Mouse (Mus musculus) hindbrain, embryonic 15.5 days (tissue): ENCODE measurements around the gene Camp. TPM values are rescaled to one million over a fixed set of nuclear protein-coding genes. Genes with fewer than 3 reads are reported as not detected.

Source experiments
- ATAC-seq: fragments of 200-750 bp; cut with Nextera tagmentation; 2 replicates; pipeline ENCODE4 v1.8.0; 2017; ENCODE audit warnings: low read depth, moderate number of reproducible peaks, moderate TSS enrichment; ENCODE audit not compliant: low FRiP score
- H3K27ac ChIP-seq: fragments of 300-500 bp; sonication (generic); replicated peaks from 2 replicates; pipeline ENCODE4 v1.5.1; 2015; ENCODE audit warnings: mild to moderate bottlenecking, inconsistent platforms
- H3K27me3 ChIP-seq: fragments of 300-500 bp; sonication (generic); 2 replicates; pipeline ENCODE4 v1.6.1; 2015; ENCODE audit warnings: control low read depth, inconsistent platforms
- H3K36me3 ChIP-seq: fragments of 300-500 bp; sonication (generic); 2 replicates; pipeline ENCODE4 v1.6.1; 2015; ENCODE audit warnings: control low read depth, inconsistent platforms
- H3K4me1 ChIP-seq: fragments of 300-500 bp; sonication (generic); replicated peaks from 2 replicates; pipeline ENCODE4 v1.6.1; 2015; ENCODE audit warnings: control low read depth, inconsistent platforms
- H3K4me2 ChIP-seq: fragments of 300-500 bp; sonication (generic); 2 replicates; pipeline ENCODE4 v1.6.1; 2015; ENCODE audit warnings: moderate library complexity, mild to moderate bottlenecking, inconsistent platforms
- H3K4me3 ChIP-seq: fragments of 300-500 bp; sonication (generic); 2 replicates; pipeline ENCODE4 v1.5.1; 2015; ENCODE audit warnings: mild to moderate bottlenecking, inconsistent platforms
- H3K9ac ChIP-seq: fragments of 300-500 bp; sonication (generic); 2 replicates; pipeline ENCODE4 v1.6.1; 2015; ENCODE audit warnings: inconsistent platforms
- H3K9me3 ChIP-seq: fragments of 300-500 bp; sonication (generic); 2 replicates; pipeline ENCODE4 v1.6.1; 2016; ENCODE audit warnings: control low read depth, inconsistent platforms
- WGBS: fragments of 180-500 bp; shearing (Covaris S2); methylation state at CpG from one replicate; pipeline ENCODE4 v1.1.7; 2015; 5-methylcytosine and 5-hydroxymethylcytosine counted together
- polyA plus RNA-seq: library from polyadenylated mRNA; unstranded; fragments of >200 nt; fragmentation: Nextera tagmentation; extraction: Ambion mirVana; gene quantifications from 2 replicates; pipeline ENCODE4 v1.2.1, GENCODE M21; 2015

Camp gene
- 0.51 and 0.75 TPM in 2 replicates for polyA plus RNA-seq

DNA sequence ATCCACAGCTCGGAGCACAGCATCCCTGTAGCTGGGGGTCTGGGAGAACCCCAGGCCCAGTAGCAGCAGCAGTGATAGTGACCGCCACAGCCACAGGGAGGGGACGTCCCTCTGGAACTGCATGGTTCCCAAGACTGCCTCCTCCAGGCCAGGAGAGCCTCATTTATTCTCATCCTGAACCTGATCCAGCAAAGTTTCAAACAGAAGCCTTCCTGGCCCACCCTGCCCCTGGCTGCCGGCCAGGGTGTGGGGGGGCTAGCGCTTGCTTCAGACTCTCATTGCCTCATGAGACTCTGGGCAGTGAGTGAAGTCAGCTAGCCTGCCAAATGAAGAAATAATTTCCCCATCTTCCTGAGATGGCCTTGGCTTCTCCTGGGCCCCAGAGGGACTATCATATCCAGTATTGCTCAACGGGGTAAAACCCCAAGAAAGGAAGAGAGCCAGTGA is at the start of gene Camp:
Gene Camp (minus strand): TSS at position 306 of the 447 bp plus-strand sequence.
- Histone ChIP-seq H3K4me1 (0 out of 2 replicates have a peak, but pooled peaks cover 3% of the 10 kb centered on the region), H3K27ac (no peak within 1 kb of the TSS), H3K27me3 (no peaks in the 10 kb centered on the region), H3K4me3 (no peak within 1 kb of the TSS), H3K9ac (no peak within 1 kb of the TSS), H3K4me2 (no peak within 1 kb of the TSS), H3K9me3 (no peaks in the 10 kb centered on the region), H3K36me3 (peaks cover 1% of the 10 kb centered on the region; the same call in 1 of the 2 replicates)
- peak; percentile 30; the same call in 1 of the 2 replicates for ATAC-seq
- 72% methylated on average over 6 of the region's 6 CpGs for WGBS

DNA sequence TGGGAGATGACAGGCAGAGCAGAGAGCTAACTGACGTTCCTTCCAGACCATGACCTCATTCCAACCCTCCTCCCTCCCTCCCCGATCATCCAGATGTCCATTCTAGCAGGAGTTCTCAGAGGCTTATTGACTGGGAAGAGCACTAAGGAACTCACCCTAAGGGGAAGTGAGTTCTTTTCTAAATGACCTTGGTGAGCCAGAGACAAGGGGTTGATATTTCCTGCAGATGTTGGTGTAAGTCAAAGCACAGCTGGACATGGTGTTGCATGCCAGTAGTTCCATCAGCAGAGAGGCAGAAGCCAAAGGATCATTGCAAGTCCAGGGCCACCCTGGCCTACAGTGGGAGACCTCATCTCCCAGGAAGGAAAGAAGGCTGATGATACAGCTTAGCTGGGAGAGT is 48.6 kb upstream of the Camp start:
- no peak for ATAC-seq
- no peaks in the 10 kb centered on the region for H3K27me3 ChIP-seq
- 52% methylated on average over 2 of the region's 2 CpGs for WGBS
- no peaks in the 10 kb centered on the region; the same call in 1 of the 2 replicates for H3K4me1 ChIP-seq
- no peak overlapping the region for H3K4me3 ChIP-seq
- H3K27ac ChIP-seq, result no peak overlapping the region
- H3K9me3 ChIP-seq, result no peaks in the 10 kb centered on the region
- no peak overlapping the region for H3K4me2 ChIP-seq
- H3K36me3 ChIP-seq, result no peaks in the 10 kb centered on the region
- no peak overlapping the region for H3K9ac ChIP-seq

DNA sequence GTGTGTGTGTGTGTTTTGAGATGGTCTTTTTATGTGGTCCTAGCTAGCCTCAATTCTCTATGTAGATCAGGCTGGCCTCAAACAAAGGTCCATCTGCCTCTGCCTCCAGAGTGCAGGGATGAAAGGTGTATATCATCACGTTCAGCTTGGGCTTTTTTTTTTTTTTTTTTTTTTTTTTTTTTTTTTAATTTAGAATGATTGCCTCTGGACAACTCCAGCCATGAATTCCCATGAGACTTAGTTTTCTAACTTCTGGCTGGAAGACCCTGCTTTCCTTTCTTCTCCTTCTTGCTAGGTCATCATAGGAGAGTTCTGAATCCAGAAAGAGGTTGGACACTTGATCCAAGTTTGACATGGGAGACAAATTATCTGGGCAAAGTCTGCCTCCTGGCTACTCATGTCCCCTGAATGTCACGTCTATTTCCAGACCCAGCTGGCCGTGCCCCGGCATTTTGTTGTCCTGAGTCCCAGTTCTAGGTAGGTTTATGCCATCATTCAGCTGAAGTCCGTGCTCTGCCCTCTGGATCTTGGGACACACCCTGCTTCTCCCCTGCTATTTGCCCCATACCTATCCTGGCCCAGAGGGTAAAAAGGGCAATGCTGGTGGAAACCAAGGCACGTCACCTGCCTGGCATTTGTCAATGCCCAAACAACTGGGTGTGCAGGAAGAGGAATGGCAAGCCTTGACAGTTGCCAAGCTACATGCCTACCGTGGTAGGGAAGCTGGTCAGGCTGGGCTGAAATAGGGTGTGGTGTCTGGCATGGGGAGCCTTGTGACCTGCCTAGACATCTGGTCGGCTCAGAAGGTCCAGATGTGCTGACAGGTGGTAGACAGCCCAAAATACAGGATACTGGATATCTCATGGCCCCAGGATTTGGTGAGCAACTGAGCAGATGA is 47.1 kb upstream of the Camp start:
- Histone ChIP-seq H3K27ac (no peak overlapping the region), H3K36me3 (peaks cover 9% of the 10 kb centered on the region; the same call in 1 of the 2 replicates), H3K4me1 (no peaks in the 10 kb centered on the region; the same call in 1 of the 2 replicates), H3K27me3 (no peaks in the 10 kb centered on the region), H3K9me3 (no peaks in the 10 kb centered on the region), H3K4me2 (no peak overlapping the region), H3K9ac (no peak overlapping the region), H3K4me3 (no peak overlapping the region)
- WGBS, result 89% methylated on average over 8 of the region's 8 CpGs
- ATAC-seq, result no peak

DNA sequence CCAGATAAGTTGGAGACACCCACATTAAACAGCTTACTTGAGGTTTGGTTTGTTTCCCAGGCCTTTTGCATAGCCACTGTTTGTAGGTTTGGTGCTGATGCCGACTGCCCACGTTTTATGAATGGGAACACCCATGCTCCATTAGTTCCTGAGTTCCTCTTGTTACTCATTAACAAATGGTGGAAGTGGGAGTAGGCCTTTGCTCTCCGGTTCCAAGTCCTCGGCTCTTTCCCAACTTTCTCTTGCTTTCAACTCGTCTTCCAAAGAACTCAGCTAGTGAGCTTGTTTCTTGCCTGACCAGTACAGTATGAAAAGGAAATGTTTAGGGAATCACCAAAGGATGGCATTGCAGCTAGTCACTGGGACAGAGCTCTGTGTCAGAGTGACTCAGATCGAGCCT is 46.2 kb upstream of the Camp start:
- Histone ChIP-seq H3K4me3 (no peak overlapping the region), H3K27ac (no peak overlapping the region), H3K4me1 (no peaks in the 10 kb centered on the region; the same call in 1 of the 2 replicates), H3K36me3 (peaks cover 16% of the 10 kb centered on the region), H3K4me2 (no peak overlapping the region), H3K9me3 (no peaks in the 10 kb centered on the region), H3K9ac (no peak overlapping the region), H3K27me3 (no peaks in the 10 kb centered on the region)
- ATAC-seq, result no peak
- 64% methylated on average over 6 of the region's 6 CpGs for whole genome bisulfite sequencing

DNA sequence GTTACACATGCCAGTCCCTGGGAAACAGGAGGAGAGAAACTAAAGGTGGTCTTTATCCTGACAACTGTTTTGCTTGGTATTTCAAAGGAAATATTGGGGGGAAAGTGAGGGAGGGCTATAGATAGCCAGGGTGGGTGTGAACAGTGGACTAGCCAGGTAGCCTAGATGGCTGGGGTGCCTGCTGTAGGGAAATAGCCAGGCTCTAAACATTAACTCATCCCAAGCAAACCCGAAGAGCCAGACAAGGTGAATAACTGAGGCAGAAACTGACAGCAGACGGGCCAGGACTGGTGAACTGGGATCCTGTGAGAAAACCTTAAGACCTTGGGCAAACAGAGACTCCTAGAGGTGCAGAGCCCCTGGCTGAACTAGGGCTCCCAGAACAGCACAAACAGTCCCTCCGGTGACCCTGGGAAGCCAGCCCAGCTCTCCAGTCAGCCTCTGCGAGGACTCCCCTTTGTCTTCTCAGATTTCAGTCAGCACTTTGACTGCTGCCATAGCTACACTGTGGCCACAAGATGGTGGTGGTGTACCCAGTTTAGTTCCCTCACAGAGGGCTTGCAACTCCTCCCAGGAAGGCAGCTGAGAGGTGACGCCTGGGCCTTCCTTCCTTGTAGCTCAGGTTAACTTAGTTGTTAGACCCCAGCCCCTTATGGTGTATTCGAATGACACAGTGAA is 45.1 kb upstream of the Camp start:
- Histone ChIP-seq H3K4me2 (no peak overlapping the region), H3K27me3 (no peaks in the 10 kb centered on the region), H3K4me1 (no peaks in the 10 kb centered on the region; the same call in 1 of the 2 replicates), H3K9me3 (no peaks in the 10 kb centered on the region), H3K27ac (peak overlapping the region; percentile 64), H3K9ac (no peak overlapping the region), H3K4me3 (no peak overlapping the region), H3K36me3 (peaks cover 25% of the 10 kb centered on the region)
- WGBS, result 31% methylated on average over 6 of the region's 6 CpGs
- ATAC-seq, result peak; percentile 86

DNA sequence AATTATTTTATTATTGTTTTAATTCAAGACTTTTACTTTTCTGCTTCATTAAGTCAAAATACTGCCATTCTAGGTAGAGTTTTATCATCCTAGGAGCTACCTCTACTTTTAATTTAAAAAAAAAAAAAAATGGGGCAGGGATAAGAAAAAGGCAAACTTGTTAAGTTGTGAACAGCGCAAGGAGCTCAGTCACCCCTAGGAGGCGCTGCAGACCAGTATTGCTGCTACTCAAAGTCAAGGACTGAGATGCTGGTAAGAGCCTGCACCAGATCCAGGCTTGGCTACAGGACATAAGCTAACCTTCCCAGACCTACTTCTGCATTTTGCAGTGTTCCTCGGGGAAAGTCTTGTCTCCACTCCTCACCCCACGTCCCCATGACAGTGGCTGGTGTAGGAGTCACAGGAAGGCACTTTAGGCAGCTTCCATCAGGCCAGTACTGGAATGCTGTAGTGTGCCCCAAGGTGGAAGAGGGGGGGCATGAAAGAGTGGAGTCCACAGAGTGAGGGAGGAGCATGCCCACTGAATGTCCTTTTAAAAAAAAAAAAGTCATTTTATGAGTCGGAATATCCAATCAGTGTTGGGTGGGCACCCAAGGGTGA is 43.3 kb upstream of the Camp start:
- 66% methylated on average over 5 of the region's 5 CpGs for WGBS
- H3K9me3 ChIP-seq, result no peaks in the 10 kb centered on the region
- no peak overlapping the region for H3K4me2 ChIP-seq
- H3K9ac ChIP-seq, result no peak overlapping the region
- no peaks in the 10 kb centered on the region for H3K27me3 ChIP-seq
- no peak overlapping the region for H3K27ac ChIP-seq
- peaks cover 40% of the 10 kb centered on the region for H3K36me3 ChIP-seq
- H3K4me1 ChIP-seq, result no peaks in the 10 kb centered on the region; the same call in 1 of the 2 replicates
- ATAC-seq, result no peak
- no peak overlapping the region for H3K4me3 ChIP-seq

DNA sequence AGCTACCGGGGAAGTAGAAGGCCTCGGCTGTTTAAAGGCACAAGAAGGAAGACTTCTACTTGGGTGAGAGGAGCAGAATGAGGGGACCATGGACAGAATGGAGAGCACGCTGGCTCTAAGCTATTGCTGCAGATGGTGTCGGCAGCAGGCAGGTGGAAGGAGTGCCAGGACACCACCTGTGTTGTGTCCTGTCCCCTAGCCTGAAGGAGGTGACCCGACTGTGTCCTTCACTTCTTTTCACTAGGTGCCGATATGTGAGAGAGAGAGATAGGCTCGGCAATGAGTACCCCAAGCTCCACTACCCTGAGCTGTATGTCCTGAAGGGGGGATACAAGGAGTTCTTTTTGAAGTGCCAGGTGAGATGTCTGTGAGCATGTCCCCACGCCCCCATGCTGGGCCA is 42.1 kb upstream of the Camp start:
- no peak overlapping the region for H3K4me3 ChIP-seq
- WGBS, result 89% methylated on average over 8 of the region's 8 CpGs
- no peak for ATAC-seq

DNA sequence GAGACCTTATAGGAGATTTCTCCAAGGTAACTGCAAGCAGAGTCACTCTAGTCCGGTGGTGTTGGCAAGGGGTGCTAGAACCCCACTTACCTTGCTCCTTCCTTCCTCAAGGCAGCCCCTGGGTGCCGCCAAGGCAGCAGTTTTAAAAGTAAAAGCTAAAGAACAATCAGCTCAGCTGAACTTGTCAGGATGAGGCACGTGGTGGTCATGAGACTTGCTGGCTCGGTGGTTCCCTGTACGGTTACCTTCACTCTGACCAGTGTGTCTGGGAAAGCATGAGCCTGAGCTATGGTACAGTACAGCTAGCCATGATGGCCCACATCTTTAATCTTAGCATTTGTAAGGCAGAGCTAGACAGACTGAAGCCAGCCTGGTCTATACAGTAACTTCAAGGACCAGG is 37.9 kb upstream of the Camp start:
- H3K9ac ChIP-seq, result no peak overlapping the region
- no peaks in the 10 kb centered on the region for H3K9me3 ChIP-seq
- ATAC-seq, result no peak
- no peaks in the 10 kb centered on the region for H3K27me3 ChIP-seq
- peaks cover 78% of the 10 kb centered on the region for H3K36me3 ChIP-seq
- H3K4me2 ChIP-seq, result no peak overlapping the region
- WGBS, result 91% methylated on average over 5 of the region's 5 CpGs
- H3K4me3 ChIP-seq, result no peak overlapping the region
- no peaks in the 10 kb centered on the region for H3K4me1 ChIP-seq
- H3K27ac ChIP-seq, result no peak overlapping the region

More for the DNA sequence above, 42.1 kb upstream of the Camp start:
- Histone ChIP-seq H3K4me2 (no peak overlapping the region), H3K27me3 (no peaks in the 10 kb centered on the region), H3K9ac (no peak overlapping the region), H3K27ac (no peak overlapping the region), H3K4me1 (no peaks in the 10 kb centered on the region; the same call in 1 of the 2 replicates), H3K9me3 (no peaks in the 10 kb centered on the region), H3K36me3 (peaks cover 51% of the 10 kb centered on the region)

DNA sequence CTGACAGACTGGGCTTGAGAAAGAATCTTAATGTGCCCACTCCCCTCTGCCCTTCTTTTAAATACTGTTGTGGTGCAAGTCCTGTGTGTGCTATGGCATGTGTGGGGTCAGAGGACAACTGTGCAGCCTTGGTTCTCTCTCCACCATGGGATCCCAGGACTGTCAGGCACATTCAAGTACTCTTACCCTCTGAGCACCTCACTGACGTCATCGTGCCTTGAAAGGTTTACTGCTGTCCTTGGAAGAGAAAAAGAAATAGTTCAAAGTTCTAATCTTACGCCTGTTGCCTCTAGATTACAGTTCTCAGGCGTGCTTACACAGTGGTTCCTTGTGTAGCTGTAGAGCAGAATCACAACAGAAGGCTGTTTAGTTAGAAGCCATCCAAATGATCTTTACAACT is 36.8 kb upstream of the Camp start:
- WGBS, result 89% methylated on average over 4 of the region's 4 CpGs
- Histone ChIP-seq H3K9ac (no peak overlapping the region), H3K9me3 (no peaks in the 10 kb centered on the region), H3K4me1 (no peaks in the 10 kb centered on the region), H3K27ac (no peak overlapping the region), H3K36me3 (peaks cover 78% of the 10 kb centered on the region), H3K4me3 (no peak overlapping the region), H3K27me3 (no peaks in the 10 kb centered on the region), H3K4me2 (no peak overlapping the region)
- no peak for ATAC-seq

DNA sequence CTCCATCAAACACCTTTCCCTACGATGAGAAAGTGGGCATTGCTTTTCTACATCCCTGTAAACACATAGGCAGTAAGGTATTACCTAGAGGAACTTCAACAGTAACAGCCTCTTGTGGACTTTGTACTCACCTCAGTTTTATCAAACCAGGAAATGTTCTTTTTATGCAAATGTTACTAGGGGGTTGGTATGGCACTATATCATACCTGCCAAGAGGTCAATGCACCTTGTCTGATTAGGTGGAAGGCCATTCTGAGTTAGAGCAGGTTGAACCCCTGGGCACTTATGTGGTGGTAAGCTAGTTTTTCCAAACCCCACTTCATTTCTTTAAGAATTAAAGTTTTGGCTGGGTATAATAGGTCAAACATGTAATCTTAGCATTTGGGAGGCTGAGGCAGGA is 29.9 kb upstream of the Camp start:
- no peaks in the 10 kb centered on the region for H3K27me3 ChIP-seq
- H3K4me1 ChIP-seq, result peaks cover 17% of the 10 kb centered on the region
- WGBS, result 96% methylated on average over 1 of the region's 1 CpGs
- no peak overlapping the region for H3K4me2 ChIP-seq
- no peak overlapping the region for H3K4me3 ChIP-seq
- H3K27ac ChIP-seq, result no peak overlapping the region
- H3K36me3 ChIP-seq, result peaks cover 48% of the 10 kb centered on the region
- no peak for ATAC-seq
- H3K9ac ChIP-seq, result no peak overlapping the region
- no peaks in the 10 kb centered on the region for H3K9me3 ChIP-seq

DNA sequence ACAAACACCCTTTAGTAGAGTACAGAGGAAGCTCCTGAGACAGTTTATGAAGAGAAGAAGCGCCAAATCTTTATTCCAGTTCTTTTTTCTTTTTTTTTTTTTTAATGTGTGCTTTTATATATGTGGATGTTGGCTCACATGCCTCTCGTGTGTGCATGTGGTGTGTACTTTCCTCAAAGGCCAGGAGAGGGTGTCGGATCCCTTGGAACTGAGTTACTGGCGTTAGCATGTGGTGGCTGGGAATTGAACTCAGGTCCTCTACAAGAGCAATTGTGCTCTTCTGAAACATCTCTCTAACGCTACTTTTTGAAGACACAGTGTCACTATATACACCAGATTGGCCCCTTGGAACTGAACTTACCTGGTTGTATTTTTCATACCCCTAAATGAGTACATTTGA is 28.2 kb upstream of the Camp start:
- H3K4me2 ChIP-seq, result peak overlapping the region; percentile 63
- H3K4me1 ChIP-seq, result peaks cover 17% of the 10 kb centered on the region
- peak overlapping the region; percentile 87 for H3K4me3 ChIP-seq
- H3K9ac ChIP-seq, result no peak overlapping the region
- no peaks in the 10 kb centered on the region for H3K27me3 ChIP-seq
- H3K27ac ChIP-seq, result no peak overlapping the region
- WGBS, result 80% methylated on average over 5 of the region's 5 CpGs
- ATAC-seq, result no peak
- no peaks in the 10 kb centered on the region for H3K9me3 ChIP-seq
- H3K36me3 ChIP-seq, result peaks cover 37% of the 10 kb centered on the region

DNA sequence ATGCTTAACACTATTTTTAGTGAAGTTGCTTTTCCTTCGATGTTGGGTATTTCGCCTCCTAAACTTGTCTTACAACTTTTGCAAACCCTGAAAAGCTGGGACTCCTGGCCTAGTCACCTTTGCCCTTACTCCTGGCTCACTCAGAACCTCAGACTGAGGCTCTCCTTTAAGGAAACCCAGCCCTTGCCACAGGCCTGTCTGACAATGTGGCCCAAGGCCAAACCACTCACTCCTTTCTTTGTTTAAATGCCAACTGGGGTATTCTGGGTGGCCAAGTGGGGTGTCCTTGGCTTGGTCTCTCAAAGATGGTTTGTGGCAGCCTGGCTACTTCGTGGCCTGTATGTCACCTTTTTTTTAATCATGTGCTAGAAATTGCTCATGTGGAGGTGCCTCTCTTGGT is 27.3 kb upstream of the Camp start:
- Histone ChIP-seq H3K9ac (peak overlapping the region; percentile 75), H3K4me1 (peaks cover 17% of the 10 kb centered on the region), H3K4me3 (peak overlapping the region; percentile 87), H3K27ac (peak overlapping the region; percentile 77; the same call in 1 of the 2 replicates), H3K4me2 (peak overlapping the region; percentile 63), H3K36me3 (peaks cover 29% of the 10 kb centered on the region), H3K27me3 (no peaks in the 10 kb centered on the region), H3K9me3 (no peaks in the 10 kb centered on the region)
- 6% methylated on average over 3 of the region's 3 CpGs for WGBS
- ATAC-seq, result no peak
